Mouse (Mus musculus) T-helper 1 cell (primary cell): ENCODE measurements around the gene Trappc2l.

Experiments
- in situ Hi-C: fragments of 300-600 bp; cut with MboI, MseI; formaldehyde crosslinking; loops from one replicate; pipeline ENCODE4 v1.15.1; 2025; ENCODE audit warnings: high pct_unique_total_duplicates

Gene Trappc2l

DNA sequence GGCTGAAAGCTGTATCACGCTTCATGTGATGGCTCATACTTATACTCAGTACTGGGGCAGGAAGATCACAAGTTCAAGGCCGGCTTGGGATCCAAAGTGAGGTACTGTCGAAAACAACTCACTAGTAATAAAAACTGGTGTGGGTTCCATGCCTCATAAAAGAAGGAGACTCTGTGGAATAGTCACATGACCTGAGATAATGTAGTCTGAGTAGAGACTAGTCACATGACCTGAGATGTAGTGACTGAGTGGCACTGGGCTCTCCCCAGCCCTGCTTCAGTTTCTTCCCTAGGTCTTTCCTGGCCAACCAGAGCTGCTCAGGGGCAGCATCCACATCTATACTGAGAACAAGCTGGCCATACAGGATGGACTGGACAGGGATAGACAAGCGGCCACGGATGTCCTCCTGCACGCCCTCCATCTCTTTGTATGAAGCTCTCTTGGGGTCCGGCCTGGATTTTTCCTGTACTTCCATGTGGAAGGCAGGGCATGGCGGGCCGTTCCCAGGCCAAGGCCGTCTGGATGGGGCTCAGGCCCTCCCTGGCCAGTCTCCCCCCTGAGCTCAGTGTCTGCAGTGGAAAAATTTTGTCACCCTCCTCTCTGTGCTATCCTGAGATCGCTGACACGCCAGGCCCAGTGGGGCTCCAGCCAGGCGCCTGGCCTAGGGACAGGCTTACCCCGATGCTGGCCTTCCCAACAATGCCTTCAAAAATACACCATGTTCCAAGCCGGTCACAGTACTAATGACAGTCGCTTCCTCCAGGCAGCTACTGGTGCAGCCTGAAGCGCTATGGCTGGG is 12.6 kb downstream of the Trappc2l start:
- in situ Hi-C loops = loop anchor here (5.0 kb wide), 1 partner anchor 203 kb away; no protein-coding TSS in a partner anchor

DNA sequence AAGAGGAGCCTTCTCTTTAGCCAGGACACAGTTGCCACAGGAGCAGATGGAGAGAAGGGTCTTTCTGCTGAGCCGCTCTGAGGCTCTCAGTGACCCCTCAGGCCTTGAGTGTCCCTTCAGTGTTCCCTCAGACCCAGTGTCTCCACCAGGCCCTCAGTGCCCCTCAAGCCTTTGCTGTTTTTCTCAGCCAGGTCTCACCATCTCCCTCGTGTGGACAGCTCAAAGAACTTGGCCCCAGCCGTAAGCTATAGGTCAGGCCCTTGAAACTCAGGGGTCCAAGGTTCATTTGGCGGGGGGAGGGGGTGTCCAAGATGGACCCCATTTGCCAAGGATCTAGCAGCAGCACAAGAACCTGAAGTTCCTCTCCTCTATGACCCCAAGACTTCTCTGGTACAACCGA is 13.2 kb downstream of the Trappc2l start:
- in situ Hi-C loops = loop anchor here (5.0 to 25.0 kb wide), 2 partner anchors 203 to 1312 kb away; no protein-coding TSS in a partner anchor

- in situ Hi-C loops = loop anchor here (25.0 kb wide), 1 partner anchor 1314 kb away; no protein-coding TSS in a partner anchor
Measured at GRCm38 (mm10) chr8:122625811-122626210, 14.4 kb downstream of the Trappc2l start.

DNA sequence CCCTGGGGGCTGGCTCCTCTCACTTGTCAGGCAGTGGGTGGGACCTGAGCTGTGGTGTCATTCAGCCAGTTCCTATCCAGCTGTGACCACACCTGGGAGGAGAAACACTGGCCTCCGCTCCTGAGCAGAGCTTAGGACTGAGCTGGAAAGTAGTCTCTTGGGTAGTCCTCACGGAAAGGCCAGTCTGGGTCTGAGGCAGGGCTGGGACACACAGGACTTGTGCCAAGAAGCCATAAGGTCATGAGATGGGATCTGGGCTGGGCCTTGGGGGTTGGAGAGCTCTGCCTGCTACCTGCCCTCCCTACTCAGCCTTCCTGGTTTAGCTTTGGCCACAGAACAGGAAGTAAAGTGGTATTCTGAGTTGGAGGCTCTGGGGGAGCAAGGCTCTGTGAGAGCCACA is 15.5 kb downstream of the Trappc2l start:
- in situ Hi-C loops = loop anchor here (25.0 kb wide), 1 partner anchor 1315 kb away; no protein-coding TSS in a partner anchor

DNA sequence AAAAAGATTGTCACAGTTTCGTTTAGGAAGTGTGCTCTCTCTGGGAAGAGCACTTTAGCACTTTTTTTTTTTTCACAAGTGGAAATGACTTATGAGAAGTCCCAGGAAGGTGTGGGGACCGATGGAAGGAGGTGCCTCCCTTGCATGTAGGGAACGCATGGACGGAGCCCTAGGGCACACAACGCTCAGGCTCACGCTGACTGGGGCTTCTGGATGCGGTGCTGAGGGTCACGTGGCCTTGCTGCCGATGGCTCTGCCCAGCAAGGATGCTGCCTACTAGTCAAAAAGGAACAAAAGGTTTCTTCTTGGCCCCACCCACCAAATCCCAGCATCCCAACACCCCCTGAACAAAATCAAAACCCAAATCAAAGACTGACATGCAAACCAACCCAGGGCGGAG is 17.9 kb downstream of the Trappc2l start:
- in situ Hi-C loops = loop anchor here (25.0 kb wide), 1 partner anchor 1317 kb away; no protein-coding TSS in a partner anchor

GRCm38 (mm10) chr8:122630696-122631095 is 19.3 kb downstream of the Trappc2l start:
- in situ Hi-C loops = loop anchor here (25.0 kb wide), 1 partner anchor 1318 kb away; no protein-coding TSS in a partner anchor

- in situ Hi-C loops = loop anchor here (25.0 kb wide), 1 partner anchor 1320 kb away; no protein-coding TSS in a partner anchor
Measured at GRCm38 (mm10) chr8:122632134-122632533, 20.7 kb downstream of the Trappc2l start.

GRCm38 (mm10) chr8:122633205-122633604 is 21.8 kb downstream of the Trappc2l start:
- in situ Hi-C loops = loop anchor here (25.0 kb wide), 1 partner anchor 1321 kb away; no protein-coding TSS in a partner anchor

- in situ Hi-C loops = loop anchor here (25.0 kb wide), 1 partner anchor 1324 kb away; no protein-coding TSS in a partner anchor
Measured at GRCm38 (mm10) chr8:122635878-122636802, 24.7 kb downstream of the Trappc2l start.

DNA sequence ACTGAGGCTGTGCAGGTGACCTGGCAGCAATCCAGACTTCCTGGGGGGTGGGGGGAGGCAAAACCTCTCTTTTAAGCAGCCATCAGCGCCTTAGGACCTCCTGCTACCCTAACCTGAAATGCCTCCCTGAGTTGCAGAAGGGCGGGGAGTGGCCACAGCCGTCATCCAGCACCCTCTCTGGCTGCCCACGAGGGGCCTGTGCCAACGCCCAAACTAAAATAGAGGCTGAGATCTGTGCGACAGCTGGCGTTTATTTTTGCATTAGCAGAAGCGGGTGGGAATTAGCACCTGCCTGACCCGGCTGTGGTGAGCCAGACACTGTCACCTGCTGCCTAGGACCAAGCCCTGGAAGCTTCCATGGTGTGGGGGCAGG is 25.3 kb downstream of the Trappc2l start:
- in situ Hi-C loops = loop anchor here (25.0 kb wide), 1 partner anchor 1324 kb away; no protein-coding TSS in a partner anchor

DNA sequence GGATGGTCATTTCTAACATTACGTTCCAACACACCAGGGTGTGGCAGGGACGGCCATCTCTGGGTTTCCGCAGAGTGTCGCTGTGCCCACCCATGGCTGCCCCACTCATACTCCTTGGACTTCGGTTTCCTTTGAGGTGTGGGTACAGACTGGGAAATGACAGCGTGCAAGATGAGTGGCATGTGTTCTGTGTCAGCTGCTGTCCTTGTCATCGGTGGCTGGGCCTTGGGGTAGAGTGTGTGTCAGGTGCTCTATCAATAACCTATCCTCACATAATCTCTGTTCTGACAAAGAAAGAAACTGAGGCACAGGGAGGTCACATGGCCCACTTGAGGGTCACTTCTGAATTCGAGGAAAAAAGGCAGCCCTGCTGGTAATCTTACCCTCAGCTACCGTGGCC is 25.8 kb downstream of the Trappc2l start:
- in situ Hi-C loops = loop anchor here (25.0 kb wide), 1 partner anchor 1325 kb away; no protein-coding TSS in a partner anchor

DNA sequence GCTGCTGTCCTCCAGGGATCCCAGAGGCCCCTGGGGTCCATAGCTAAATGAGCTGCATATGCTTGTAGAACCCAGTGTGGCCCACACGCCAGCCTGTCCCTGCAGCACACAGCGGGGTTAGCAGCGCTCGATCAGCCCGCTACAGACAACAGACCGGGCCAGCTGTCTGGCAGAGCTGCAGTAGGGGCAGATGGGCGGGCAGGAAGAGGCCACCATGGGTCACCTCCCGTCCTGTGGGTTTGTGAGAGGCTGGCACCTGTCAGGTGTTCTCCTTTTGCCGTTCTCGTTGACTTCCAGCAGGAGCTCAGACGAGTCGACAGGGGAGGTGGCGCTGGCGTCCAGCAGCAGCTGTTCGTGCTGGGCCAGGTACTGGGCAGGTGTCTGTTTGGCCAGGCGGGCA is 27.2 kb downstream of the Trappc2l start:
- in situ Hi-C loops = loop anchor here (25.0 kb wide), 1 partner anchor 1326 kb away; no protein-coding TSS in a partner anchor

DNA sequence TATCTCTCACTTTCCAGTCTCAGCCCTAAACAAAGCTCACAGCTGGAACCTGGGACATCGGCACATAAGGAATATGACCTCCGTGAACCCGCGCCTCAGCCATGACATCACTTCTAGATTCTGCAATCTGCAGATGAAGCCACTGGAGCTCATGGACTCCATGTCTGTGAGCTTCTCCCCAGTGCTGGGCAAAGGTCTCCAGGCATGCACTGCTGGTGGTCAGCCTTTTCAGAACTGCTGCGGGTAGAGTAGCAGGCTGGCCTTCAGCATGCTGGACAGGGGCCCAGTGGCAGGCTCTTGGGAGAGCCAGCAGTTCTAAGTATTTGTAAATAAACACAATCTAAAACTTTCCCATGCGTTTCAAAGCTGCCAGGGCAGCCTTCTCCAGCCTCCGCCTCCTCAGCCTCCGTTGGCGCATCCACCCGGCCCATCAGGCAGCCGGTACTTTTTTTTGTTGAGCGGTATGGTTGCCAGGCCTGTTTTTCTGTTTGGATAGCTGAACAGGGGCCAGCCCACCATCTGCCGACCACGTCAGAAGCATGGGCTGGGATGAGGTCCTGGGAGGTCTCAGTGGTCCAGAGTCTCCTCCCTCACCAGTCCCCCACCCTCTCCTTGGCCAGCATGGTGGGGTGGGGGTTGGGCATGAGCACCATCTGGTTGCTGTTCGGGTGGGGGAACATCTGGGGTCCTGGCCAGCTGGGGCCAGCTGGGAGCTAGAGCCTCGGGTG is 28.2 kb downstream of the Trappc2l start:
- in situ Hi-C loops = loop anchor here (25.0 kb wide), 1 partner anchor 1327 kb away; no protein-coding TSS in a partner anchor

DNA sequence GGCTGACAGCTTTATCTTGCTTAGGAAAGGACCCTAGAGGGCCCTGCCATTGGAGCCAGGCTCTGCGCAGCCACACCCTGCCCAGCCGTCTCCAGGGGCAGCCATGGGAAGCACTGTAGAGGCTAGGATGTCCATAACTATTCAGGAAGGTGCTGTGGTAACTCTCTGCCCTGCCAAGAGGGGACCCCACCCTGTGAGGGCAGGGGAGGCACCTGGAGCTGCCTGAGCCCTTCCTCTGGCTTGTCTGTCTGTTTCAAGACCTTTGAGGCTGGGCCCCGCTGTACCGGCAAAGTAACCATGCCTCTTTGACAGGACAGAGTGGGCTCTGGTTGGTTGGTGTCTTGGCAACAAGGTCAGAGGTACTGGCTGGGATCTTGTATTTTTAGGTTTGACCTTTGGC is 29.4 kb downstream of the Trappc2l start:
- in situ Hi-C loops = loop anchor here (25.0 kb wide), 1 partner anchor 1329 kb away; no protein-coding TSS in a partner anchor

GRCm38 (mm10) chr8:122641406-122641805 is 30.0 kb downstream of the Trappc2l start:
- in situ Hi-C loops = loop anchor here (25.0 kb wide), 1 partner anchor 1329 kb away; no protein-coding TSS in a partner anchor

- in situ Hi-C loops = loop anchor here (25.0 kb wide), 1 partner anchor 1330 kb away; no protein-coding TSS in a partner anchor
Measured at GRCm38 (mm10) chr8:122642071-122642470, 30.6 kb downstream of the Trappc2l start.

GRCm38 (mm10) chr8:122644175-122644954 is 32.9 kb downstream of the Trappc2l start:
- in situ Hi-C loops = loop anchor here (25.0 kb wide), 1 partner anchor 1332 kb away; no protein-coding TSS in a partner anchor

DNA sequence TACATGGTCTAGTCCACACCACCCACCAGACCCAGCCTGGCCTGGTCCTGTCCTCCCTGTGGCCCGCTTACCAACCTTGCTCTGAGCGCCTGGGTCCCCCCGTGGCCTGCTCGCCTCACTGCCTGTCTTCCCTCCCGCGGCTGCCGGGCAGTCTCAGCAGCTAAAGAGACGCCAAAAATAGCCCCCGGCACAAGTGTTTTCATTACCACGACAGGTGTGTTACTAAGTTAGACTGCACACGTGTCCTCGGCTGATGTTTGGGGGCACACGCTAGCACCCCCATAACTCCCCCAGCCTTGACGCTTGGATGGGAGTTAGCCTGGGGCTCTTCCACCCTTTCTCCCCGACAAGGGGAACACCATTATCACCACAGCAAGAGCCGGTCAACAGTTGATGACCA is 34.9 kb downstream of the Trappc2l start:
- in situ Hi-C loops = loop anchor here (25.0 kb wide), 1 partner anchor 1334 kb away; no protein-coding TSS in a partner anchor

GRCm38 (mm10) chr8:122648192-122648970 is 36.9 kb downstream of the Trappc2l start:
- in situ Hi-C loops = loop anchor here (25.0 kb wide), 1 partner anchor 1336 kb away; no protein-coding TSS in a partner anchor
